Mouse (Mus musculus): ENCODE results near the gene Olfml1. TPM values are rescaled to one million over a fixed set of nuclear protein-coding genes. Genes with fewer than 3 reads are reported as not detected.

Gene Olfml1
- total RNA-seq, 2 experiments from 2014 or later: 10.3 to 10.8 TPM

GRCm38 (mm10) chr7:107594325-107594856, 27.1 kb downstream of the Olfml1 start:
- peak; percentile 11 to 12 for DNase-seq (ENCODE audit: low spot score in 2 of 2)

GRCm38 (mm10) chr7:107594857-107595402, 27.7 kb downstream of the Olfml1 start, which contains the start of gene Ppfibp2:
Ppfibp2 (plus strand) TSS chr7:107595207.
- DNase-seq (ENCODE audit: low spot score in 2 of 2): peak; percentile 74 to 77

GRCm38 (mm10) chr7:107595426-107595825, 28.2 kb downstream of the Olfml1 start:
- no peak for DNase-seq (ENCODE audit: low spot score in 2 of 2)

GRCm38 (mm10) chr7:107596753-107597152, 29.5 kb downstream of the Olfml1 start:
- DNase-seq (ENCODE audit: low spot score in 2 of 2): no peak

- no peak for DNase-seq (ENCODE audit: low spot score in 2 of 2)
Observed at GRCm38 (mm10) chr7:107597956-107598355, 30.7 kb downstream of the Olfml1 start.

- no peak for DNase-seq (ENCODE audit: low spot score in 2 of 2)
Observed at GRCm38 (mm10) chr7:107600651-107601050, 33.4 kb downstream of the Olfml1 start.

- no peak for DNase-seq (ENCODE audit: low spot score in 2 of 2)
Observed at GRCm38 (mm10) chr7:107602505-107602904, 35.3 kb downstream of the Olfml1 start.

- no peak for DNase-seq (ENCODE audit: low spot score in 2 of 2)
Observed at GRCm38 (mm10) chr7:107602913-107603312, 35.7 kb downstream of the Olfml1 start.

- no peak for DNase-seq (ENCODE audit: low spot score in 2 of 2)
Observed at GRCm38 (mm10) chr7:107607766-107608165, 40.5 kb downstream of the Olfml1 start.

GRCm38 (mm10) chr7:107609622-107610255, 42.5 kb downstream of the Olfml1 start:
- DNase-seq (ENCODE audit: low spot score in 2 of 2): no peak

GRCm38 (mm10) chr7:107610880-107611279, 43.6 kb downstream of the Olfml1 start:
- no peak for DNase-seq (ENCODE audit: low spot score in 2 of 2)

GRCm38 (mm10) chr7:107618028-107618992, 51.1 kb downstream of the Olfml1 start:
- DNase-seq (ENCODE audit: low spot score in 2 of 2): no peak

GRCm38 (mm10) chr7:107619225-107619624, 52.0 kb downstream of the Olfml1 start:
- DNase-seq (ENCODE audit: low spot score in 2 of 2): no peak

GRCm38 (mm10) chr7:107620137-107620536, 52.9 kb downstream of the Olfml1 start:
- DNase-seq (ENCODE audit: low spot score in 2 of 2): no peak

GRCm38 (mm10) chr7:107624432-107624831, 57.2 kb downstream of the Olfml1 start:
- DNase-seq (ENCODE audit: low spot score in 2 of 2): no peak

GRCm38 (mm10) chr7:107625061-107625460, 57.8 kb downstream of the Olfml1 start, which contains the start of gene 5330417H12Rik:
5330417H12Rik (minus strand) TSS chr7:107625161.
- DNase-seq (ENCODE audit: low spot score in 2 of 2): no peak

- DNase-seq (ENCODE audit: low spot score in 2 of 2): no peak
Observed at GRCm38 (mm10) chr7:107625781-107626180, 58.5 kb downstream of the Olfml1 start.

GRCm38 (mm10) chr7:107628383-107628782, 61.1 kb downstream of the Olfml1 start:
- no peak for DNase-seq (ENCODE audit: low spot score in 2 of 2)

- no peak for DNase-seq (ENCODE audit: low spot score in 2 of 2)
Observed at GRCm38 (mm10) chr7:107633201-107633600, 66.0 kb downstream of the Olfml1 start.

GRCm38 (mm10) chr7:107637398-107637797, 70.2 kb downstream of the Olfml1 start:
- DNase-seq (ENCODE audit: low spot score in 2 of 2): no peak

- DNase-seq (ENCODE audit: low spot score in 2 of 2): no peak
Observed at GRCm38 (mm10) chr7:107638026-107638425, 70.8 kb downstream of the Olfml1 start.
